33 mouse cellular contexts compared by ENCODE assay signal in genomic region chr9:103061471-103062053, GRCm38 (mm10). TPM values are rescaled to one million over a fixed set of nuclear protein-coding genes. Genes with fewer than 3 reads are reported as not detected.
DNase-seq lines count a peak whose midpoint lies in the region; ATAC-seq and TF ChIP-seq lines count a peak whose summit lies in the region.
"Had no signal": no experiment of that assay in that cellular context is flagged by ENCODE, and none has a peak within 500 bp of the region (broad histone marks: within the 10 kb centered on the region; RNA-seq: fewer than 3 reads in every experiment).

No protein-coding gene starts in this region.

- H3K9me3 ChIP-seq in intestine, postnatal 0 days (ENCODE audit: control insufficient read depth) = no peaks in the 10 kb centered on the region
- H3K9me3 ChIP-seq in hindbrain, embryonic 12.5 days (replicated peaks) = no peaks in the 10 kb centered on the region
- H3K9me3 ChIP-seq: embryonic facial prominence, embryonic 10.5 days; embryonic facial prominence, embryonic 15.5 days; forebrain, embryonic 15.5 days; G1E; heart, embryonic 12.5 days; hindbrain, embryonic 15.5 days; liver, embryonic 12.5 days; midbrain, embryonic 13.5 days; neural tube, embryonic 15.5 days had no signal

- H3K4me2 ChIP-seq in intestine, postnatal 0 days (replicated peaks; ENCODE audit: low read depth) = no peak overlapping the region
- H3K4me2 ChIP-seq in hindbrain, embryonic 12.5 days (replicated peaks) = no peak overlapping the region
- H3K4me2 ChIP-seq: embryonic facial prominence, embryonic 15.5 days; forebrain, embryonic 15.5 days; heart, embryonic 12.5 days; hindbrain, embryonic 15.5 days; liver, embryonic 12.5 days; midbrain, embryonic 13.5 days; neural tube, embryonic 15.5 days had no signal

- no peaks in the 10 kb centered on the region for H3K36me3 ChIP-seq in C2C12 (ENCODE audit: control insufficient read depth, insufficient read depth)
- no peaks in the 10 kb centered on the region; the same call in 1 of the 2 replicates for H3K36me3 ChIP-seq in intestine, postnatal 0 days (ENCODE audit: control insufficient read depth, insufficient read depth)
- H3K36me3 ChIP-seq in hindbrain, embryonic 12.5 days = no peaks in the 10 kb centered on the region
- H3K36me3 ChIP-seq: embryonic facial prominence, embryonic 10.5 days; embryonic facial prominence, embryonic 15.5 days; forebrain, embryonic 15.5 days; G1E; heart, embryonic 12.5 days; hindbrain, embryonic 15.5 days; liver, embryonic 12.5 days; midbrain, embryonic 13.5 days; neural tube, embryonic 15.5 days had no signal

- intact Hi-C loops in left cerebral cortex, postnatal 10 days (cut with DNase I) = no loop called here

- no peaks in the 10 kb centered on the region for H3K79me2 ChIP-seq in C2C12 (ENCODE audit: control insufficient read depth, insufficient read depth)

- no peaks in the 10 kb centered on the region; the same call in 1 of the 2 replicates for H3K4me1 ChIP-seq in intestine, postnatal 0 days (replicated peaks; ENCODE audit: control insufficient read depth, insufficient read depth, low read length)
- no peaks in the 10 kb centered on the region; the same call in 1 of the 2 replicates for H3K4me1 ChIP-seq in hindbrain, embryonic 12.5 days
- H3K4me1 ChIP-seq: forebrain, embryonic 15.5 days; hindbrain, embryonic 15.5 days; liver, embryonic 12.5 days; midbrain, embryonic 13.5 days; neural tube, embryonic 15.5 days had no signal

- no peak overlapping the region for H3ac ChIP-seq in C2C12 (ENCODE audit: control insufficient read depth, insufficient read length, low read depth)

- TF ChIP-seq CTCF in C2C12 (IDR thresholded peaks at IDR 0.05; ENCODE audit: control insufficient read depth, insufficient read depth, insufficient read length) = no peak
- no peak for TF ChIP-seq CTCF in intestine, postnatal 0 days (IDR thresholded peaks at IDR 0.05; ENCODE audit: low read depth)

- H3K9ac ChIP-seq in intestine, postnatal 0 days (ENCODE audit: low read depth, low read length) = no peak overlapping the region
- no peak overlapping the region for H3K9ac ChIP-seq in hindbrain, embryonic 12.5 days
- H3K9ac ChIP-seq: embryonic facial prominence, embryonic 15.5 days; forebrain, embryonic 15.5 days; heart, embryonic 12.5 days; hindbrain, embryonic 15.5 days; liver, embryonic 12.5 days; liver, postnatal 0 days; midbrain, embryonic 13.5 days; neural tube, embryonic 15.5 days had no signal

- H3K27ac ChIP-seq in intestine, postnatal 0 days (ENCODE audit: low read depth, low read length) = 0 out of 2 replicates have a peak overlapping the region, but pooled peaks have one; percentile 7
- H3K27ac ChIP-seq in hindbrain, embryonic 12.5 days = no peak overlapping the region
- H3K27ac ChIP-seq: embryonic facial prominence, embryonic 10.5 days; embryonic facial prominence, embryonic 15.5 days; forebrain, embryonic 15.5 days; hindbrain, embryonic 15.5 days; kidney, postnatal 0 days; layer of hippocampus, adult 2 months; liver, embryonic 12.5 days; macrophage; midbrain, embryonic 13.5 days; neural tube, embryonic 15.5 days had no signal

- H3K27me3 ChIP-seq in C2C12 (ENCODE audit: control insufficient read depth, insufficient read depth, insufficient read length) = no peaks in the 10 kb centered on the region
- H3K27me3 ChIP-seq in intestine, postnatal 0 days (replicated peaks; ENCODE audit: control insufficient read depth, insufficient read depth, low read length) = no peaks in the 10 kb centered on the region
- H3K27me3 ChIP-seq in hindbrain, embryonic 12.5 days = no peaks in the 10 kb centered on the region
- H3K27me3 ChIP-seq: embryonic facial prominence, embryonic 15.5 days; forebrain, embryonic 15.5 days; heart, embryonic 12.5 days; hindbrain, embryonic 15.5 days; liver, embryonic 12.5 days; midbrain, embryonic 13.5 days; neural tube, embryonic 15.5 days had no signal

- H3K79me3 ChIP-seq in C2C12 (ENCODE audit: low read depth) = no peaks in the 10 kb centered on the region

- peak; percentile 83 for ATAC-seq in intestine, postnatal 0 days
- no peak for ATAC-seq in hindbrain, embryonic 12.5 days (ENCODE audit: low FRiP score)
- ATAC-seq: forebrain, embryonic 15.5 days; inflammation-experienced regulatory T-cells, adult 6 months; liver, embryonic 12.5 days; liver, postnatal 0 days; midbrain, embryonic 13.5 days had no signal

- peak; percentile 16 for DNase-seq in adipocyte (ENCODE audit: low spot score)
- DNase-seq in kidney, postnatal 25 days = no peak
- no peak for DNase-seq in heart, adult 8-10 months (ENCODE audit: low spot score)
- DNase-seq in left cerebral cortex, postnatal 10 days (ENCODE audit: extremely low spot score in 1 of 2, low spot score in 2 of 2) = no peak
- DNase-seq: adrenal gland, adult 2 months; cerebellum, adult 2 months; cerebellum, postnatal 25 days; gastrocnemius, postnatal 36 days; heart, adult 18-20 months; kidney, adult 8-10 months; left cerebral cortex, postnatal 4 days; liver, postnatal 0 days; lung, postnatal 10 days; retina, postnatal 1 day; right cerebral cortex, postnatal 14 days; thymus, adult 2 months; thymus, postnatal 4 days had no signal

- WGBS in intestine, postnatal 0 days = 53% methylated on average over 5 of the region's 5 CpGs
- 73% methylated on average over 5 of the region's 5 CpGs for WGBS in hindbrain, embryonic 12.5 days

- H3K4me3 ChIP-seq in C2C12 (ENCODE audit: insufficient read depth, poor library complexity, severe bottlenecking) = no peak overlapping the region
- H3K4me3 ChIP-seq in intestine, postnatal 0 days (ENCODE audit: low read depth, low read length) = no peak overlapping the region
- no peak overlapping the region for H3K4me3 ChIP-seq in hindbrain, embryonic 12.5 days
- H3K4me3 ChIP-seq: embryonic facial prominence, embryonic 10.5 days; embryonic facial prominence, embryonic 15.5 days; forebrain, embryonic 15.5 days; heart, embryonic 12.5 days; hindbrain, embryonic 15.5 days; layer of hippocampus, adult 2 months; liver, embryonic 12.5 days; midbrain, embryonic 13.5 days; neural tube, embryonic 15.5 days had no signal

TF ChIP-seq in C2C12, 6 proteins besides CTCF, POLR2A, EP300 and RAD21:
- TF ChIP-seq CEBPB (IDR thresholded peaks at IDR 0.05; ENCODE audit: low read depth) (peak; percentile 78), MAX (IDR thresholded peaks at IDR 0.05) (peak; percentile 48), MYOG (IDR thresholded peaks at IDR 0.05; ENCODE audit: control insufficient read depth, extremely low read depth, insufficient read length) (no peak), FOSL1 (IDR thresholded peaks at IDR 0.05; ENCODE audit: insufficient read depth, low read length, poor library complexity, severe bottlenecking) (no peak)

RNA-seq across cellular contexts. Expression of gene Rab6b, which starts 50.0 kb away (rescaled TPM):
- 1.7 TPM for polyA plus RNA-seq in C2C12 (2012; fragmentation: generic; extraction: Trizol)
- 3.7 and 4.3 TPM in 2 replicates for polyA plus RNA-seq in intestine, postnatal 0 days (2015; fragmentation: Nextera tagmentation; extraction: Ambion mirVana)
- polyA plus RNA-seq in hindbrain, embryonic 12.5 days (2016; fragmentation: Nextera tagmentation; extraction: Ambion mirVana) = 58.0 and 62.5 TPM in 2 replicates
- total RNA-seq in heart, adult 8-10 months (2022) = 1 to 10 TPM; 1.3 to 2.7 (median 2.1) TPM
- total RNA-seq in left cerebral cortex, postnatal 10 days (2021) = 100 to 1,000 TPM; 623 to 633 TPM
- polyA plus RNA-seq: G1E had no signal

Comparison
In these comparisons a context has a peak if more than half of its experiments do, and no peak if none do; other contexts are left out.
1. RNA of gene Rab6b, which starts 50.0 kb away (polyA plus RNA-seq): 58.0 to 62.5 TPM in hindbrain, embryonic 12.5 days; 3.7 to 4.3 TPM in intestine, postnatal 0 days and 1.7 TPM in C2C12 (single experiment); every median in the first group is over 10 times any median in the second.